Mouse (Mus musculus) lung, embryonic 14.5 days (tissue): ENCODE data around the gene Cox8c. TPM values are rescaled to one million over a fixed set of nuclear protein-coding genes. Genes with fewer than 3 reads are reported as not detected.

Source experiments
- ATAC-seq: fragments of 200-750 bp; cut with Nextera tagmentation; 2 replicates; pipeline ENCODE4 v1.8.0; 2017; ENCODE audit warnings: mild to moderate bottlenecking, moderate TSS enrichment, moderate library complexity; ENCODE audit not compliant: insufficient read depth
- DNase-seq: peaks from one replicate; pipeline ENCODE4 v3.0.0-alpha.2; 2015
- H3K27ac ChIP-seq: fragments of 300-500 bp; sonication (generic); 2 replicates; pipeline ENCODE4 v1.5.1; 2014; ENCODE audit warnings: low read depth, mild to moderate bottlenecking, moderate library complexity
- H3K27me3 ChIP-seq: fragments of 300-500 bp; sonication (generic); 2 replicates; pipeline ENCODE4 v1.6.1; 2014; ENCODE audit warnings: low read length, control low read depth; ENCODE audit not compliant: insufficient read depth
- H3K36me3 ChIP-seq: fragments of 300-500 bp; sonication (generic); 2 replicates; pipeline ENCODE4 v1.6.1; 2014; ENCODE audit warnings: control low read depth; ENCODE audit not compliant: insufficient read depth
- H3K4me1 ChIP-seq: fragments of 300-500 bp; sonication (generic); 2 replicates; pipeline ENCODE4 v1.6.1; 2014; ENCODE audit warnings: antibody characterized with exemption, control low read depth; ENCODE audit not compliant: insufficient read depth
- H3K4me2 ChIP-seq: fragments of 300-500 bp; sonication (generic); 2 replicates; pipeline ENCODE4 v1.6.1; 2014; ENCODE audit warnings: mild to moderate bottlenecking
- H3K4me3 ChIP-seq: fragments of 300-500 bp; sonication (generic); 2 replicates; pipeline ENCODE4 v1.5.1; 2014; ENCODE audit warnings: low read depth, low read length
- H3K9ac ChIP-seq: fragments of 300-500 bp; sonication (generic); 2 replicates; pipeline ENCODE4 v1.6.1; 2014
- H3K9me3 ChIP-seq: fragments of 300-500 bp; sonication (generic); 2 replicates; pipeline ENCODE4 v1.6.1; 2016; ENCODE audit warnings: low read depth, low read length, control low read depth
- CTCF ChIP-seq: IDR thresholded peaks from 2 replicates; pipeline ENCODE4 v1.5.1; 2016; ENCODE audit warnings: antibody characterized with exemption, low read depth
- WGBS: fragments of 180-500 bp; shearing (Covaris S2); extraction: QIAGEN DNeasy Blood & Tissue Kit; methylation state at CpG from one replicate; pipeline ENCODE4 v1.1.7; 2014; 5-methylcytosine and 5-hydroxymethylcytosine counted together
- polyA plus RNA-seq: library from polyadenylated mRNA; unstranded; fragments of >200 nt; fragmentation: Nextera tagmentation; extraction: Ambion mirVana; gene quantifications from 2 replicates; pipeline ENCODE4 v1.2.1, GENCODE M21; 2014

Cox8c gene
- polyA plus RNA-seq, 1 experiment from 2014 or later = not detected

DNA sequence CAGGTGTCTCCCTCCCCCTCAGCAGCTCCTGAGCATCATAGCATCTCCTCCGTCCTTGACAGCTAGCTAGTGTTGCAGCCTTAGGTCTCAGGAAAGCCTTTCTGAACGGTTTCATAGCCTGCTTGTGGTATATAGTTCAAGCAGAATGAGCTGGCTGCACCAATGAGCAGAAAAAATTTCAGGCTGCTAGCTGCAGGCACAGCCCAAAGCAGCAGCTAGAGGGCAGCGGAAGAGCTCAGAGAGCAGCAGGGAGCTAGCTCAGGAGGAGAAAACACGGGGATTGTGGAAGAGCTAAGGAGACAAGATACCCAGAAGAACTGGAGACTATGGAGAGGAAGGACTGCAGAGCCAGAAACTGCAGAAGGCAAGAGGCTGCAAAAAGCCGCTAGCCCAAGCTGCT, 13.4 kb upstream of the Cox8c start:
- no peak overlapping the region for H3K27ac ChIP-seq
- H3K9me3 ChIP-seq = no peaks in the 10 kb centered on the region
- DNase-seq (peak; percentile 60), ATAC-seq (no peak)
- H3K4me2 ChIP-seq = no peak overlapping the region
- no peak overlapping the region for H3K4me3 ChIP-seq
- no peaks in the 10 kb centered on the region for H3K4me1 ChIP-seq
- 12% methylated on average over 5 of the region's 5 CpGs for WGBS
- no peaks in the 10 kb centered on the region for H3K36me3 ChIP-seq
- no peaks in the 10 kb centered on the region for H3K27me3 ChIP-seq
- TF ChIP-seq CTCF = peak; percentile 64
- H3K9ac ChIP-seq = no peak overlapping the region

DNA sequence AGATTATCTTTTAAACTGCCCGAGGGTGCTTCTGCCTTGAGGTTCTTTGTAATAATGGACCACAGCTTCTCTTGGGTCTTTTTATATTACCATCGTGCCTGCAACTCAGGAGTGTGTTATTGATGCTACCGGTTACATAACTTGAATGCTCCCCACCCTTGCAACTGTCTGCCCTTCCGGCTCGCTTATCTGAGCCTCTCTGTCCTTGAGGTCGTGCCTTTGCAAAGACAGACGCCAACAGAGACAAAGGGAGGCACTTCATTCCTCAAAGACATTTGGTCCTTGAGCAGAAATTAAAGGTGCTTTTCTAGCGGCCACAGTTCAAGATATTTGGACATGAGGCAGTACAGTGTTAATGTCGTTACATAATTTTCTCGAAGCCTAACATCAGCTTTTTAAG, 11.8 kb upstream of the Cox8c start:
- 57% methylated on average over 10 of the region's 10 CpGs for WGBS
- Histone ChIP-seq H3K36me3 (no peaks in the 10 kb centered on the region), H3K4me2 (no peak overlapping the region), H3K4me1 (no peaks in the 10 kb centered on the region), H3K4me3 (no peak overlapping the region), H3K9ac (no peak overlapping the region), H3K9me3 (no peaks in the 10 kb centered on the region), H3K27me3 (no peaks in the 10 kb centered on the region), H3K27ac (no peak overlapping the region)
- no peak for TF ChIP-seq CTCF
- ATAC-seq (no peak), DNase-seq (no peak)

DNA sequence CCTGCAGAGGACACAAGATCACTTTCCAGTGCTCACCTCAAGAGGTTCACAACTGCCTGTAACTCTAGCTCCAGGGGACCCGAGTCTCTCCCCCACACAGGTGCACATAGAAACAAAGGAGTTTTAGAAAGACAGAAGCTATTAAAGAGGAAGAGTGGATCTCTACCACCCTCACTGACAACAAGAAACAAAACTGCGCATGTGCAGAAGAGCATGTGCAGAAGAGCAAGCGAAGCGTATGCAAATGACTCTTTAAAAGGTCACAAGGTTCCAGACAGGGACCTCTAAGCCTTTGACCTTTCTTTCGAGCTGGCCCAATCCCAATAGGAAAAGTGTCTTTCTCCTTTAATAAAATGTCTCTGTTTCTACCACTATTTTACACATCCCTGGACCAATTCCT, 10.5 kb upstream of the Cox8c start:
- 65% methylated on average over 5 of the region's 5 CpGs for WGBS
- no peak for DNase-seq
- no peaks in the 10 kb centered on the region for H3K9me3 ChIP-seq
- H3K4me1 ChIP-seq = no peaks in the 10 kb centered on the region
- H3K27ac ChIP-seq = no peak overlapping the region
- no peak for TF ChIP-seq CTCF
- no peak for ATAC-seq
- no peak overlapping the region for H3K9ac ChIP-seq
- no peaks in the 10 kb centered on the region for H3K27me3 ChIP-seq
- no peak overlapping the region for H3K4me2 ChIP-seq
- H3K4me3 ChIP-seq = no peak overlapping the region
- no peaks in the 10 kb centered on the region for H3K36me3 ChIP-seq

DNA sequence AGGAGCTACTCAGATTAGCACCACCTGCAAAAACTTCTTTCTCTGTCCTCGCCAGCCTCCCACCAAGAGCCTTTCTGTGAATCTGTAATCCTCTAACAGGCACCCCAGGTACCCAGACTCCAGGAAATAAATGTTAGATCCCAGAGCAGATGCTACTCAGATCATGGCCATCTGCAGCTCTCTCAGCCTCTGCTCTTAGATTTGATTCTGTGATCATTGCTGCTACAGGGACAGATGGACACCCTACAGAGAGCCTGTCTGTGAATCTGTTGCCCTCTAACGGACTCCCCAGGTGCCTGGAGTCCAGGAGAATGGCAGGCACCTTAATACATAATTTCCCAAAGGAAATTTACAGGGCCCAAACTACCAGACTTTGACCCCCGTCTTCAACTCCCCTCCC, 9.1 kb downstream of the Cox8c start:
- TF ChIP-seq CTCF = no peak
- Histone ChIP-seq H3K27me3 (no peaks in the 10 kb centered on the region), H3K4me2 (no peak overlapping the region), H3K27ac (no peak overlapping the region), H3K4me1 (no peaks in the 10 kb centered on the region), H3K9ac (no peak overlapping the region), H3K4me3 (no peak overlapping the region), H3K36me3 (no peaks in the 10 kb centered on the region), H3K9me3 (no peaks in the 10 kb centered on the region)
- ATAC-seq (no peak), DNase-seq (no peak)
- WGBS = 33% methylated on average over 3 of the region's 3 CpGs

DNA sequence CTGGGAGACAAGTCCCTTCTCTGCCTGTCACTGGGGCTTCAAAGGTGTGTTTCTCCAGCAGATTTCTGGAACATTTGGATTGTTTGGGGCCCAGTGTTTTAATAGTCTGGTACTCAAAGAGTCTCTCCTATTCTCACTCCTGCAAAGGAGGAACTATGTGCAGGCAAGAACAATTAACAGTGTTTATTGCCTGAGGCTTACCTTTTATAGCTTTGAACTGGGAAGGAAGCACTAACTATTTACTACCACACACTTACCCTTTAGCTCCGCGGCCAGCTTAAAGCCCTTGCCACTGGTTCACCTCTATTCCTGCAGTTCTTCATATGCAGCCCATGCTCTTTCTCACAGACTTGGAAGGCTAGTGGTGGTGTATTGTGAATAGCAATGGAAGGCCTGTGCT, 17.0 kb downstream of the Cox8c start:
- no peak for TF ChIP-seq CTCF
- DNase-seq (no peak), ATAC-seq (no peak)
- Histone ChIP-seq H3K4me3 (no peak overlapping the region), H3K36me3 (no peaks in the 10 kb centered on the region), H3K27me3 (no peaks in the 10 kb centered on the region), H3K4me1 (no peaks in the 10 kb centered on the region), H3K27ac (no peak overlapping the region), H3K9ac (no peak overlapping the region), H3K9me3 (no peaks in the 10 kb centered on the region), H3K4me2 (no peak overlapping the region)
- WGBS = 88% methylated on average over 2 of the region's 2 CpGs

DNA sequence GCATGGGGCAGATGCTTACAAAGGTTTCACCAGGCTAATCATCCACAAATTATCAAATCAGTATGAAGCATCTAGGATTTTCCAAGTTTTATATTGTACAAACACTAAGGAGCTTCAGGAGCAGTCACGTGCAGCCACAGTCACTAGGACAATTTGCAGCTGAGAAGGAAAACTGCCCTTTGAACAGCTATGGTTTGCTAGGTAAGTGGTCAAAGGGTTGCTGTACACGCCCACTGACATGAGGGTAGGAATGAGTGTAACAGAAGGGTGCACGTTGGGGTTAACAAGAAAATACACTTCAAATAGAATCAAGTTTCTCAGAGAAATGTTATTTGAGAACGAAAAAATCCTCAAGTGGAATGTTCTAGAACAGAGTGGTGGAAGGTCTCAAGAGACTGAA, 30.6 kb downstream of the Cox8c start:
- H3K4me2 ChIP-seq = no peak overlapping the region
- no peaks in the 10 kb centered on the region for H3K9me3 ChIP-seq
- H3K9ac ChIP-seq = no peak overlapping the region
- H3K36me3 ChIP-seq = no peaks in the 10 kb centered on the region
- DNase-seq (no peak), ATAC-seq (no peak)
- no peak overlapping the region for H3K27ac ChIP-seq
- no peaks in the 10 kb centered on the region for H3K27me3 ChIP-seq
- H3K4me3 ChIP-seq = no peak overlapping the region
- WGBS = 61% methylated on average over 4 of the region's 4 CpGs
- H3K4me1 ChIP-seq = no peaks in the 10 kb centered on the region
- no peak for TF ChIP-seq CTCF

DNA sequence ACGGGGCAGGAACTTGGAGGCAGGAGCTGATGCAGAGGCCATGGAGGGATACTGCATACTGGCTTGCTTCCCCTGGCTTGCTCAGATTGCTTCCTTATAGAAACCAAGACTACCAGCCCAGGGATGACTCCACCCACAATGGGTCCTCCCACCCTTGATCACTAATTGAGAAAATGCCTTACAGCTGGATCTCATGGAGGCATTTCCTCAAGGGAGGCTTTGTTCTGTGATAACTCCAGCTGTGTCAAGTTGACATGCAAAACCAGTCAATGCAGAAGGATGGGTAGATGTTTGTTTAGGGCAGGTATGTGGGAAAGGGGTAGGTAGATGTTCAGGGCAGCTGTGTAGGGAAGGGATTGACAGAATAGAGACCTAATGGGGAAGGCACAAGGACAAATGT, 31.2 kb downstream of the Cox8c start:
- H3K4me1 ChIP-seq = no peaks in the 10 kb centered on the region
- H3K4me3 ChIP-seq = no peak overlapping the region
- DNase-seq (no peak), ATAC-seq (no peak)
- H3K4me2 ChIP-seq = no peak overlapping the region
- no peak overlapping the region for H3K27ac ChIP-seq
- 74% methylated on average over 1 of the region's 1 CpGs for WGBS
- no peaks in the 10 kb centered on the region for H3K27me3 ChIP-seq
- H3K9me3 ChIP-seq = no peaks in the 10 kb centered on the region
- no peaks in the 10 kb centered on the region for H3K36me3 ChIP-seq
- no peak for TF ChIP-seq CTCF
- H3K9ac ChIP-seq = no peak overlapping the region

DNA sequence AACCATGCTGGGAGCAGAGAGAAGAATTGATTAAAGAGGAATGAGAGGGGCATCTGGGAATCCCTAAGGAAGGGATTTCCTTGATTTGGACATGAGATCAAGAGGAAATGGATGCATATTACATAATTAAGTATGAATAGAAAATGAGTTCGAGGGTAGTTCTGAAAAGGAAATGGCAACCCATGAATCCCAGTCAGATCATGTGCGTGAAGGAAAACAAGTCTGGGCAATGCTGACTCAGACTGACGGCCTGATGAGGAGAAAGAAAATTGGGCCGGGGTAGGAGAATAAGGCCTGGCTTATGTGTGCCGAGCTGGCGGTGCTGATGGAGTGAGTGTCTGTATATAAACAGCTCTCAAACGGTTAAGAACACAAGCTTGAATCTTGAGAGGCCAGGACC, 31.7 kb downstream of the Cox8c start:
- ATAC-seq (no peak), DNase-seq (no peak)

More for the DNA sequence above, 31.7 kb downstream of the Cox8c start:
- Histone ChIP-seq H3K4me2 (no peak overlapping the region), H3K27me3 (no peaks in the 10 kb centered on the region), H3K4me1 (no peaks in the 10 kb centered on the region), H3K4me3 (no peak overlapping the region), H3K9ac (no peak overlapping the region), H3K27ac (no peak overlapping the region), H3K9me3 (no peaks in the 10 kb centered on the region), H3K36me3 (no peaks in the 10 kb centered on the region)
- no peak for TF ChIP-seq CTCF
- WGBS = 62% methylated on average over 7 of the region's 7 CpGs
